Mouse (Mus musculus) Muller cell, postnatal 12 days (primary cell): ENCODE measurements around the gene Rln3.
A peak's percentile ranks its signal among the peaks of the same experiment; 100 is the strongest.

Experiments
- DNase-seq: peaks from one replicate; pipeline ENCODE4 v3.0.0-alpha.2; 2015; ENCODE audit errors: inconsistent ontology term

Gene Rln3

DNA sequence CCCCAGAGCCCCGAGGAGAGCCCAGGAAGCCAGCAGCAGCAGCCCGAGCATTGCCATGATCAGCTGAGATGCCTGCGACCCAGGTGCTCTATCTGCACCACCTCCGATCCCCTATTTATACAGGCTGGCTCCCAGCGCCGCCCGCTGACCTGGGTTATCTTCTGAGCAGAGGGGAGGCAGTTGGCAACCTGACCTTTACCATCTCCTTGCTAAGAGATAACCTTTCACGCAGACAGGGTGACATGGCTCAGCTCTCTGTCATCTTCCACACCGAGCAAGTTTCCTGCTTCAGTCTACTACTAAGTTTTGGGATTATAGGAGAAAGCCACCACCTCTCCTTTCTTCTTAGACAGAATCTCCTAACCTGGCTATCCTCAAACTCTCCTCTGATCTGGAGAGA lies at the start of gene Rln3:
Gene Rln3, minus strand, starts transcription at position 101 of the 400 bp plus-strand sequence.
- DNase-seq: no peak

DNA sequence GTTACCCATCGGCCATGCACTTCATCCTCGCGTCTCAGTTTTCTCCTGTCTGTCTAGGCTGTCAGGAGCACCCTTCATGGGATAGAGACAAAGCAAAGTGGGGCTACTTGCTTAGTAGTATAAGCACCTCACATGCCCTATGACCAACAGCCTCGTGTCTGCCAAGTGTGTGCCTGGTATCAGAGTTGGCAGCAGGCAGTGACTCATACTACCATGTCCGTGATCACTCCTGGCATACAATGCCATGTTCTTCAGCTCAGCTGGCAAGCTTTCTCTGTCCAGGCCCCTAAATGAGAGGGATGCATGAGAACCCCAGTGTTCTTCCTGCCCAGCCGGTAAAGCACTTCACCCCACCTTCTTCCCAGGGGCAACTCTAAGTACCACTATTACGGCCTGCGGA lies 45.8 kb upstream of the Rln3 start:
- peak; percentile 50 for DNase-seq

DNA sequence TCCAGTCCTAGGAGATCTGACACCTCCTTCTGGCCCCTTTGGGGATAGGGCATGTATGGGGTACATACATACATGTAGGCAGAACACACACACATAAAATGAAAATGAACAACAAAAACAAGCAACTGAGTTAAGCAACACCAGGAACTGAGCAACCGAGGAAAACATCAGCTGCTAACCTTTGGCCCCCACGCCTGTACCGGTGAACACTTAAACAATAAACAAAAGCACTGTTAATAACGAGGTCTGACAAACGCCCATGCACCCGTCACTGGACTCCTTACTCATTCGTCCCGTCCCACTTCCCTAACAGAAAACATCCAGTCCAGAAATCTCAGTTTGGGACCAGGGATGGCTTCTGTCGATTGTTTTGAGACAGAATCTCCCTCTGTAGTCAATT lies 44.5 kb upstream of the Rln3 start:
- no peak for DNase-seq

DNA sequence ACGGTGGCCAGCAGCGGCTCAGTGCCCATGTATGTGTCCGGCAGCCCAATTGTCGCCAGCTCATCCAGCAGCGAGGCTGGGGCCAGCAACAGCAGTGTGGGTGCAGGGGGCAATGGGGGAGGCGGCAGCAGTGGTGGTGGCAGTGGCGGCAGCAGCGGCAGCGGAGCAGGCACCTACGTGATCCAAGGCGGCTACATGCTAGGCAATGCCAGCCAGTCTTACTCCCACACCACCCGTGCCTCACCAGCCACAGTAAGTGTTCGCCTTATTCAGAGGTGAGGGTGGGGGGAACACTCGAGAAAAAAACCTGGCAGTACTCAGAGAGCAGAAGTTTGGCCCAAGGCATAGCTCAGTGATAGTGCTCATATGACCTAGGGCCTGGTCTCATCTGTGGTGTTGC lies 43.0 kb upstream of the Rln3 start:
- no peak for DNase-seq

- no peak for DNase-seq
These were observed 42.4 kb upstream of the Rln3 start for GRCm38 (mm10) chr8:84087156-84087555.

- DNase-seq: no peak
These were observed 39.7 kb upstream of the Rln3 start for GRCm38 (mm10) chr8:84084341-84085115.

GRCm38 (mm10) chr8:84083829-84084241 lies 39.0 kb upstream of the Rln3 start:
- DNase-seq: peak; percentile 41

DNA sequence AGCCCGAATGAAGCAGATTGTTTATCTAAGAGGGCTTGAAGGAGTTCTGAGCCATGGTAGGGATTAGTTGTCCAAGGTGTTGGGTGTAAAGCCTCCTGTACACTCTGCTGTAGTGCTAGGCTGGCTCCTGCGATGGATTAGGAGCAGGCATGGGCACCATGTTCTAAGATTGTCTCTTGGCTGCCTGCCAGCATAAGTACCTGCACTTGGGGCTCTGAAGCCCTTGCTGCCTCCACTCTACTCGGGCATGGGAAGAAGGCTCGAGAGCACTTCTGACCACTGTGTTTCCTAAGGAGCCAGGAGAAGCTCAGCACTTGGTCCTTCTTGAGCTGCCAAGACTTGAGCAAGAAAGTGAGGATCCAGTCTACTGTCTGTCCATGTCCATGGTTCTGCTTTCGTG lies 34.4 kb upstream of the Rln3 start:
- DNase-seq: no peak

GRCm38 (mm10) chr8:84076849-84077248 lies 32.0 kb upstream of the Rln3 start:
- DNase-seq: no peak

DNA sequence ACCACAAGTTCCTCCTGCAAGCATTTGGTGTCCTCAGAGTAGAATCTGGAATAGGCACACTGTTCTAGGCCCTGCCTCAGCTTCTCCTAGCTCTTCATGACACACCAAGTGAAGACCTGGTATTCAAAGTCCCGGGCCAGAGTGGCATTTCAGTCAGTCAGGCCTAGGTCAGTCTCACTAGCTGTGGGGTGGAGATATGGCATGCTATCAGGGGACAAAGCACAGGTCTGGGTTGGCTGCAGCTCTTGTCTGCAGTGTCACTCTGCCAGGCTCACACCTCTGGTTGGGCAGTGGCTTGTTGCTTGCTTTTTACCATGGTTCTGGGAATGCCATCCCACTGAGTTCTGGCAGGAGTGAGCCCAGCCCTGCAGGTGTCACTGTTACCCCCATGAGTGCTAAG lies 31.6 kb upstream of the Rln3 start:
- no peak for DNase-seq

- no peak for DNase-seq
These were observed 28.6 kb upstream of the Rln3 start for GRCm38 (mm10) chr8:84073230-84073976.

GRCm38 (mm10) chr8:84072321-84072720 lies 27.5 kb upstream of the Rln3 start:
- DNase-seq: no peak

DNA sequence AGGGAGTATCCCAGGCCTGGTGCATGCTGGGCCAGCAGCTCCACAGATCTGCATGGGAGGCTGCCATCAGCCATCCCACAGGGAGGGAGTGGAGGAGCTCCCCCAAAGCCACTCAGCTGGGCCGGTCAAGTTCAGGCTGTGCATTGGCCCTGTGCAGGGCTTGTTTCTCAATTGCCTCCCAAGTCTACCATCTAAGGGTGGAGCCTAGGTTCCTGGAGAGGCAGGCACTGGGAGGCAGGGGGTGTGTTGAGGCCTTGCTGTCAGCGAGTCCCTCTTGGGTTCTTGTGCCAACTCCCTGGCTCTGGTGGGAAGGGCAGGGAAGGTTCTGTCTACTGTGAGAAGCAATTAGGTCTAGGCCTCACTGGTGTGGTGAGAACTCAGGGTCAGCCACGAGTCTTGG lies 27.1 kb upstream of the Rln3 start:
- DNase-seq: no peak

DNA sequence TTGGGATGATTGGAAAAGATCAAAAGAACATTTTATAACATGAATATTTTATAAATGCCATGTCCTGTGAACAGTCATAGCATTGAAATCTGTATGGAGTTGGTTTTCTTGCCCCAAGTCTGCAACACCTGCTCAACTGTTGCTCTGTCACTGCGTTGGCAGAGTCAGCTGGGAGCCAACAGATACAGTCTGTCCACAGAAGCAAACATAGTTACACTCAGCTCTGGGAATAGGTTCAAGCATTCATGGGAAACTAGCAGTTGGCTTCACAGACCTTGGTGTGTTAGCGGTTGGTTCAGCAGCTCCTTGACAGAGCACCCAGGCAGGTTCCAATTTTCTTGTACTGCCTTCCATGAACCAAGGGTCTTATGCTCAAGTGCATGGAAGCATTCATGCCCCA lies 25.9 kb upstream of the Rln3 start:
- DNase-seq: peak; percentile 63

DNA sequence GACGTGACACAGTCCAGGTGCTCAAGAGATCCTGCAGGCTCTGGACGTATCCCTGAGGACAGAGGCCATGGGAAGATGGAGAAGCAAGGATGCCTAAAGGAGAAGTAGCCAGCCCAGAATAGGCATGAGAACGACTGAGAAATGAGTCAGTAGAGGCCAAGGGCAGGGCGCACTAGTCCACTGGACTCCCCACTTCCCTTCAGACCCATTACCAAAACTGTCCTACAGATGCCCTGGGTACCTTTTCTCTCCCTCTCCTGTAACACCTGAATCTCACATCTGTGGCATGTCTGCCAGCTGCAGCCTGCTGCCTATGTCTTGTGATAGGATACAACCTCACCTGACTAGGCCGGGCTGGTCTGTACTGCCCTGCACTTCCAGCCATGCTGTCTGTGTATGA lies 25.4 kb upstream of the Rln3 start:
- DNase-seq: no peak

DNA sequence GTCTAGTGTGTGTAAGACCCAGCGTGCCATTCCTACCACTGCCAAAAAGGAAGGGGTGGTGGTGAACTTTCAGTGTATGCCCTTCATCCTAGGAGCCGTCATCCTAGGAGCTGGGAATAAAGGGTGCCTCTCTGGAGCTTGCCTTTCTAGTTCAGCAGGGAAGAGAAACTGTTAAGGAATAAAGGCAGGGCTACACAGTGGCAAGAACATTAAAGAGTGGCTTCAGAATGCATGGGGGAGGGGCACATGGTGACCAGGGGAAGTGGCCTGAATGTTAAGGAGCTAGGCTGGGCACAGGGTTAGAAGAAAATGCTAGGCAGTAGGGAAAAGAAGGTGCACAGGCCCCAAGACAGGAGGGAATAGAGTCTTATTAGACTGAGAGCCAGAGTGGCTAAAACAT lies 24.9 kb upstream of the Rln3 start:
- no peak for DNase-seq

- no peak for DNase-seq
These were observed 24.4 kb upstream of the Rln3 start for GRCm38 (mm10) chr8:84069169-84069568.

DNA sequence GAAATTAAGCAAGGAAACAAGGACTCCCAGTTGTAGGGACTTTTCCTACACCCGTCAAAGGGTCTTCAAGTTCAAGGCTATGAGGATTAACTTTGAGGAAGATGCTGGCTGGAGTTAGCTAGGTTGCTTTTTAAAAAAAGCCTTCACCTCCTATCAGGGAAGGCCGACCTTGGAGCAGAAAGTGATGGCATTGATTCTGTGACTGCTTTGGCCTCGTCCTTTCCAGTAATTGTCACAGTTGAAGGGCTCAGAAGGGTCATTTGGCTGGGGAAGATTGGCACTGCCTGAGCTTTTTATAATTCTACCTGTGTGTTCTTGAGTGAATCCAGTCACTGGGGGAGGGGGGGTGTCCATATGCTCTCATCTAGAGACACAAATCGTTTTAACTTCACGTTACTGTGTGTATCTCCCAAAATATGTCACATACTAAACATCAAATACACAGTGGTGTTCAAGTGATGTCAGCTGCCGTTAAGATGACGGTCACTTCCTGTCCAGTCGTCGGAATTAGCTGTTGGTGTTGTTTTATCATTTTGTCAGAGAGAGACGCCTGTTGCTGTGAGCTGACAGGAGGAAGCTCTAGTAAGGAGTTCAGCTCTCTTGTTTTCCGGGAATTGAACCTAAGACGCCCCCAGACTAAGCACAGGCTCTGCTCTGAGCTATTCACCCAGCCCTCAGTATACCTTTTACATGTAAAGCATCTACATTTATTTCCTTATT lies 23.7 kb upstream of the Rln3 start:
- no peak for DNase-seq

DNA sequence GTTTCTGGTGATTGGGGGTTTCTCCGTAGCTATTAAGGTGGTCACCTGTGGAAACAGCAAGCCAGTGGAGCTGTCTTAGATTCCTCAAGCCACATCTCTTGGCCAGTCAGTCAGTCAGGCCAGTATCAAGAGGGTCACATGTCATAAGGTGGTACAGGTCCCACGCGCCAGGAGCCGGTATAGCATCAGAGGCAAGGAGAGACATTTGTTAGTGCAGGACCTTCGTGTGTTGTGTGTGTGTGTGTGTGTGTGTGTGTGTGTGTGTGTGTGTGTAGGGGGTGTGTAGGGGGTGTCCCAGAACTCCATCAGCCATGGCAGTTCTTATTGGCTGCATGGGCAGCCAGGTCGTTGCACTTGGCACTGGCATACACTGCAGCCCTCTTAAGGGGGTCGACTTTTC lies 23.1 kb upstream of the Rln3 start:
- DNase-seq: no peak

DNA sequence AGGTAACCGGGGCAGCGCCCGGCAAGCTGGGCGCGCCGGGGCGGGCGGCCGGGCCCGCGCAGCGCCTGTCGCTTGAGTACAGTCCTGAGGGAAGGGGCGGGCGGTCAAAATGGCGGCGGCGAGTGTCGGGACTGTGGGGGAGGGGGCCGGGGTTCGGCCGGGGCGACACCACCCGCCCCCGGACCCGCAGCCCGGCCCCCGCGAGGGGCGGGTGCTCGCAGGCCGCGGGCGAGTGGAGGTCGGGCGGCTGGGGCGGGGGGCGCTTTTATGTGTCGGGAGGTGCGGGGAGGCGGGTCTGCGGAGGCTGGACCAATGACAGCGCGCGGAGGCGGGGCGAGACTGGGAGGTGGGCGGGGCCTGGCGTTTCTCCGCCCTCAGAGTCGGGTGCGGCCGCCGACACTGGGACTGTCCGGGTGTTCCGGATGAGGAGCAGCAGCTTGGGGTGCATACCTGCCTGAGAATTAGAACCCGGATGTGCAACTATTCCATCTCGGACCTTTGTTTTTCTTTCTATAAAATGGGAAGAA lies 22.3 kb upstream of the Rln3 start:
- DNase-seq: peak; percentile 98

- peak; percentile 100 for DNase-seq
These were observed 21.6 kb upstream of the Rln3 start, which contains the start of gene Rfx1 for GRCm38 (mm10) chr8:84066291-84066930. Rfx1 (plus strand) TSS chr8:84066834.
